Mouse (Mus musculus): ENCODE measurements around the gene Grm4. TPM values are rescaled to one million over a fixed set of nuclear protein-coding genes. Genes with fewer than 3 reads are reported as not detected.

The Grm4 gene
- 7.3 and 7.4 TPM in 2 replicates for polyA plus RNA-seq (2021; fragmentation: Nextera tagmentation)
- long read RNA-seq, experiment 1, full-length matches to known transcripts, result 5 of 12 reads
- long read RNA-seq, experiment 1, partial matches to known transcripts, result 5 of 12 reads
- long read RNA-seq, experiment 1, other reads (novel, unspliced or antisense), result 2 of 12 reads
- long read RNA-seq, experiment 2, partial matches to known transcripts, result 4 of 7 reads
- long read RNA-seq, experiment 2, other reads (novel, unspliced or antisense), result 3 of 7 reads

DNA sequence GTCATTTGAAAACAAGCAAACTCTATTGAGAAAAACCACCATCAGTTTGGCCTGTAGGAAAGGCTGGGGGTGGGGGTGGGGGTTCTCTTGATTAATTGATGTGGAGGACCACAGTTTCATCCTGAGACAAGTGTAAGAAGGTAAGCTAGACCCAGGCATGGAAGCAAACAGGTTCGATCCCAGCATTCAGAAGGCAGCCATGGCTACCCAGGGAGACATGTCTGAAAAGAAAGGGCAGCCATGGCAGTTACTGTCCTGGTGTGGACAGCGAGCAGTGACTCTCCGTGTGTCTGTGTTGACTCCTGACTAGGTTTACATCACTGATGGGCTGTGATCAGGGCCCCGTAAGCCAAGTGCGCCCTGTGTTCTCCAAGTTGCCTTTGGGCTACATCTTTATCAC, at the start of gene Grm4:
Gene Grm4, minus strand, starts transcription at position 101 of the 400 bp plus-strand sequence.

DNA sequence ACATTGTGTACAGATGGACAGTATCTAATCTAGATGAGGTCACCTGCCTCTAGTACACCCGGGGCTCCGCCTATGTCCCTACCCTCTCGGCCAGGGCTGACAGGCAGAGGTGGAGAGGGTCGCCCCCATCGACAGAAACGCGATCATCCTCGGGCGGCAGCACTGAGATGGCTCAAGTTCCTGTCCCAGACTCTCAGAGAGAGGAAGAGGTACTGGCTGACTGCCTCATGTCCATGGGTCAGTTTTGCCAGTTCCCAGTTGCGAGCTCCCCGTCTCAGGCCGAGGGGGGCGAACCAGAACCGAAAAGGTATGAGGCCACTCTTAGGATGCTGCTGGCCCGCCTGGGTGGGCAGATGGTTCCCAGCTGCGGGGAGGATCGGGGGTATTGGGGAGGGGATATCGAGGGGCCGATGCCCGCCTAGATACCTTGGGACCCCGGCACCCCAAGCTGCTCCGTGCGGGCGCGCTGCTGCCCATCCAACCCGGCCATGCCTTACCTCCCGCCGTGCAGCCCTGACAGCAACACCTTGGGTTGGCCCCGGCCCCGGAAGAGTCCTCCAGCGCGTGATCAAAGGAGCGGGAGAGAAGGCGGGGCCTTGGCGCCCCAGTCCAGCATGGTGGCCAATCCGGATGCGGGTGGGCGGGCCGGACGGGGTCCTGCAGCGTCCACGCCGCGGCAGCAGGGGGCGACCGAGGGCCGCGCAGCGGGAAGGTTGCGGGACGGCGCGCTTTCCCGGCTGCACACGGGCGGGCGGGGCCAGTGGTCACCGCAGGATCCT, 44.1 kb upstream of the Grm4 start, which contains the start of gene AI413582:
Gene AI413582, minus strand, starts transcription at position 594 of the 779 bp plus-strand sequence.

GRCm38 (mm10) chr17:27556315-27557011, 35.3 kb upstream of the Grm4 start, which contains the start of gene Hmga1:
Gene Hmga1 (plus strand): TSS chr17:27556497.

Other genes starting within 250 kb of the Grm4 start
- 39.6 and 88.1 TPM in 2 replicates for gene Hmga1, start 35.1 kb upstream of the Grm4 start, polyA plus RNA-seq (2021; fragmentation: Nextera tagmentation)
- gene AI413582, start 44.4 kb upstream of the Grm4 start, polyA plus RNA-seq (2021; fragmentation: Nextera tagmentation), result 254 and 282 TPM in 2 replicates
- 602 and 673 TPM in 2 replicates for gene Nudt3, start 102.1 kb upstream of the Grm4 start, polyA plus RNA-seq (2021; fragmentation: Nextera tagmentation)
- gene RPS10-NUDT3, start 113.8 kb upstream of the Grm4 start, polyA plus RNA-seq (2021; fragmentation: Nextera tagmentation), result not detected in 2 replicates
- gene Rps10, start 115.3 kb upstream of the Grm4 start, polyA plus RNA-seq (2021; fragmentation: Nextera tagmentation), result 1,411 and 1,468 TPM in 2 replicates
- 351 and 352 TPM in 2 replicates for gene Pacsin1, start 134.1 kb upstream of the Grm4 start, polyA plus RNA-seq (2021; fragmentation: Nextera tagmentation)
- gene Spdef, start 207.6 kb upstream of the Grm4 start, polyA plus RNA-seq (2021; fragmentation: Nextera tagmentation), result 0.10 TPM in 1 of 2 replicates, not detected in the other